Mouse (Mus musculus) kidney, adult 2 months (tissue): ENCODE measurements around the gene Epm2aip1.

Experiments
- CTCF ChIP-seq: fragments of 200-500 bp; conservative IDR thresholded peaks from 2 replicates; pipeline ENCODE4 v1.5.1; 2011; ENCODE audit warnings: low read depth, mild to moderate bottlenecking, control low read depth, low read length, moderate library complexity, mixed read lengths; ENCODE audit not compliant: insufficient read depth, insufficient read length
- POLR2A ChIP-seq: fragments of 200-500 bp; IDR thresholded peaks from one replicate; pipeline ENCODE4 v1.6.1; 2011; ENCODE audit warnings: low read depth, low read length, control low read depth

- TF ChIP-seq CTCF (no peak), POLR2A (no peak)
Measured at GRCm38 (mm10) chr9:111302196-111302831, 30.6 kb downstream of the Epm2aip1 start.
